Mouse (Mus musculus) A20 (cell line): ENCODE measurements around the gene Zc2hc1b.
"Not testable (repeated sequence)": the region's sequence is repeated elsewhere in the genome, so short reads cannot be mapped to it uniquely, and the experiment has no call there.

Source experiments
- DNase-seq: peaks from one replicate; pipeline ENCODE4 v3.0.0-alpha.2; 2011; ENCODE audit warnings: low read depth, low spot score

The Zc2hc1b gene

GRCm38 (mm10) chr10:13177973-13178624, at the start of gene Zc2hc1b:
TSS of gene Zc2hc1b (minus strand) at chr10:13178023.
- DNase-seq = no peak

GRCm38 (mm10) chr10:13225377-13226063, 47.7 kb upstream of the Zc2hc1b start:
- DNase-seq = no peak

DNA sequence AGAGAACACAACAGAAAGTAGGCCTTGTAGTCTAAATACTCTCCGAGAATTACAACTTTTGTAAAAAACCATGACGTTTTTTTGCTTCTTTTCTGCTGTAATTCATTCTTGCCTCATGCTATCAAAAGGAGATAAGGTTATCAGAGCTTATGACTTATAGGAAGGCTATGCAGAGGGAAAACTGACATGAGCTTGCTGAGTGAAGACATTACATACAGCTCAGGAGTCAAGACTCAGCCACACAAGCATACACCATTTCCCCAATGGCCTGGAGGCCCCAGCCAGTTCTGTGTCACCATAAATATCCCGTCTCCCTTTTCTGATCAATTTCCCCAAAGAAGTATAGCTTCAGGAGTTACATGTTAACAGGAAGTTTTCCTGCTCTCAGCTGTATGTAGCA, 44.3 kb upstream of the Zc2hc1b start:
- DNase-seq = no peak

- DNase-seq = no peak
Measured at GRCm38 (mm10) chr10:13220061-13220460, 42.2 kb upstream of the Zc2hc1b start.

- no peak for DNase-seq
Measured at GRCm38 (mm10) chr10:13213956-13214355, 36.1 kb upstream of the Zc2hc1b start.

DNA sequence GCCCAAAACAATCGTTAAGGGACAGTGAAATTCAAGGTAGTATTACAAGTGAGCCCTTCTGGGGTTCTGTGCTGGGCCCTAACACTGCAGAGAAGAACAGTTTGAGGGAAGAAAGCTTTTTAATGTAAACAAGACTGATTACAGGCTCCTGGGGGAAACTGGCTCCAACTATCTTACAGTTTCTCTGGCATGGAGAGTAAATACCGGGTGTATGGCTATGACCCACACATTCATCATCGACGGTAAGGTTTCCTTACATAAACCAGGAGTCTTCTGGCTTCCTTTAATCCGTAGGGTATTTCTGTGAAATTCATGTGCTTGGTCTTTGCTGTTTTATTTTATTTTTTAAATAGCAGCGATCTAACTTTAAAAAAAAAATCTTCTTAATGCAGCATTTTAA, 35.0 kb upstream of the Zc2hc1b start:
- DNase-seq = no peak

DNA sequence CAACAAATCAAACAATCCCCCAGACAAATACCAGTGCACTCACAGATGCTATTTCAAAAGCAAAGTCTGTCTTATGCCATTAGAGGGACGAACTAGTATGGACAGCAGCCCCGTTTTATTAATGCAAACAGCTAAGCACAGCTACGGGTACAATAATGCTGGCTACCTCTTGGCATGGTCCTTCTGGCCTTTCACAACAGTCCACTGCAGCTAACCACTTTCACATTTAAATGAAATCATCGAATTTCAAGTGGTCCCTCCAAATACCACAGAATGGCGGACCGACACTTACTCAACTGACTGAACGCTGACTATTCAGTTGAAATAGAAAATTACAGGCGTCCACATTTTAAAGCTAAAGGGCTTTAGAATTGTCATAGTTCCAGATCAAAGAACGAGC, 34.5 kb upstream of the Zc2hc1b start:
- no peak for DNase-seq

DNA sequence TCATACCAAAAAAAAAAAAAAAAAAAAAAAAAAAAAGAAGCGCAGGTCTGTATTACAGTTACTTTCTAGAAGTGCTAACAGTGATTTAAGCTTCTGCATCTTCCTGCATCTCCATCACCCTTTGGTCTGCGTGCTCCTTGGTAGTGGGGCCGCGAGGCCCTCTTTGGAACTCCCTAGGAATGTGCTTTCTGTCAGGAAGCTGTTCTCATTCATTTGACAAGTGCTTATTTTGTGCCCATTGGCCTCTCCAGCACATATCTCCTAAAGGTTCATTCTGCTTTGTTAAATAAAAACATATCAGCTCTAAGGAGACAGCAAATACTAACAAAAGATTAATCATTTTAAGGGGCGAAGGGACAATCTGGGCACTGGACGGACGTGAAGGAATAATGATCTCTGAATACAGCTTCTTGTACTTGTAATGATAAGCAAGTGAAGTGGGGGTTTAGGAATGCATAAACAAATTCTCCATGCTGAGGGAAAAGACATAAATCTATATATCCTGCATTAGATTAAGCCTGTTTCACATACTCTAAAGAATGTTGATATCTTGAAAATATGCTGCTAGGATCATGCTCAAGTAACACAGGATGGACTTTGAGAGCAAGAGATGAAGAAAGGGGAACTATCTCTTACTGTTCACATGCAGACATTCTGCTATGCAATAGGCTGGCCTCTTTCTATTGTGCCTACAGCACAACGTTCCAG, 32.3 kb upstream of the Zc2hc1b start:
- no peak for DNase-seq

- no peak for DNase-seq
Measured at GRCm38 (mm10) chr10:13209506-13209905, 31.7 kb upstream of the Zc2hc1b start.

DNA sequence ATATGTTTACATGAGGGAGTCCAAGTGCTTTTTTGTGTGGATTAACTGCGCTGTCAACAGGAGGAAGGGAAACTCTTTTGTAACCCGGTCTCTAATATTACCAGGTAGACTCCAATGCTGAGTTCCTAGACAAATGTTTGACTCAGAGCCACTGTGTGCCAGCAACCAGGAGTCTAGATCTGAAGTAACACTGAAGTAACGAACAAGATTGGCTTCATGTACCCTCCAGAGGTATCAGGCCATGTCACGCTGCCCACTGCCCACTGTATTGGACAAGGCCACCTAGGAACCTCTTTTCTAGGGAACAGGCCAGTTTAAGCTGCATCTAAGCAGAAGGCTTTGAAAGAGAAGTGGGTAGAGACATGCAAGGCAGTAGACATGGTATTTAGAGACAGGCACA, 31.2 kb upstream of the Zc2hc1b start:
- DNase-seq = no peak

DNA sequence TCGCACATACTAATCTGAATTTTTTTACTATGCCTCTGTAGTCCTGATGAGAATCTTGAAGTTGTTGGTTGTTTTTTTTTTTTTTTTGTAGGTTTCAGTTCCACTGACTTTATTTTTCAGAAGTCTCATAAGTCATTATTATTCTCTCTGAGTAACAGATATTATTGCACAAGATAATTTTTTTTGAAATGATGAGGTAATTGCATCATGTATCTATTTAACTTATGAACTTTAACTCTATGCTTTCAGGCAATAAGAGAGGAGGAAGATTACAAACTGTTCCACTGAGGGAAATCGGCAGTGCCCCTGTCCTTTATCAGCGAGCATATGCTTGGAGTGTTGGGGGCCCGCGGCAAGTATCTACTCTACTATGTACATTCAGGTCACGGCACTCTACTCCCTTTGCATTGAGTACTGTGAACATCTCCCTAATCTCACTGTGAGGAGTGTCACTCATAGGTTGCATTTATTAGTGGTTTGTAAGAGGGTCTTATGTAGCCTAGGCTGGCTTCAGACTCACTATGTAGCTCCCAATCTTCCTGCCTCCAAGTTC, 24.0 kb upstream of the Zc2hc1b start:
- DNase-seq = no peak

DNA sequence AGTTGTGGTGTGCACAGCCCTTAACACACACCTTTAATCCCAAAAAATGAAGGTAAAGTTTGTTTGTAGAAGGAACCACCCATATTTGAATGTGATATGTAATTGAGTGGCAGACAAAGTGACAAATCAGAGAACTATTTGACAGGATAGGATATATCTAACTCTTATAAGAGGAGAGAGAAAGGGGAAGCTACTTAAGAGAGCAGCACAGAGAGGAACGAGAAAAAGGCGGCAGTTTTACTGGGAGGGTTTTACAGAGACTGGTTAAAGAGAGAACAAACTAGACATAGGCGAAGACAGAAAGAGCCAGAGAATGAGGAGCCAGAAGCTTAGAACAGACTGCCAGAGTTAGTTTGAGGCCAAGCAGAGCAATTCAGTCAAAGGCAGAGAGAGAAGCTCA, 23.0 kb upstream of the Zc2hc1b start:
- no peak for DNase-seq

GRCm38 (mm10) chr10:13199234-13199633, 21.4 kb upstream of the Zc2hc1b start:
- DNase-seq = no peak

DNA sequence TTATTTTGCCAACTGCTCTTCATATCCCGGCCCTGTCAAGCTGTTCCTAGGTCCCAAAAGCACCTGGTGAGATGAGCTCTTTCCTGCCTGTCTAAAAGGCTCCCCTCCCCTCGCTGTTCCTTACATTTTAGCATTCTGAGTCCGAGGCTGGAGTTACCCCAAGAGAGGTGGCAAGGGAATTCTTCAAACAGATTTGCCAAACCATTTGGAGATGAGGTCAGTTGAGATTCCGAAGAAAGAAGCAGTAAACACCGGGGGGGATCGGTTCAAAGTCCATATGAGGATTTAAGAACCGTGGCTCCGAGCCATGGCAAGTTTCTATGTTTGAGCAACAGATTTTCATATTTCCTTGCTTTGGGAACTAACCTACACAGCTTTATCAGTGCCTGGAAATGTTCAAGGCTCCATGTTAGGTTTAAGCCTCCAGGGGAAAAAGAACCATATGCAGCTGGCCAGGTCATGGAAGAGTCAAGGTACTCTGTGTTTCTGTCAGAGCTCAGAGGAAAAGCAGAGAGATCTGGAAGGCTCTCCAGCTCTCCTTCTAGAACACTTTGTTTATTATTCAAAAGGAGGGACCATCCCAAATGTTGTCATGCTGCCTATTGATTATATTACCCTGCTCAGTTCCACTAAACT, 19.2 kb upstream of the Zc2hc1b start:
- DNase-seq = no peak

DNA sequence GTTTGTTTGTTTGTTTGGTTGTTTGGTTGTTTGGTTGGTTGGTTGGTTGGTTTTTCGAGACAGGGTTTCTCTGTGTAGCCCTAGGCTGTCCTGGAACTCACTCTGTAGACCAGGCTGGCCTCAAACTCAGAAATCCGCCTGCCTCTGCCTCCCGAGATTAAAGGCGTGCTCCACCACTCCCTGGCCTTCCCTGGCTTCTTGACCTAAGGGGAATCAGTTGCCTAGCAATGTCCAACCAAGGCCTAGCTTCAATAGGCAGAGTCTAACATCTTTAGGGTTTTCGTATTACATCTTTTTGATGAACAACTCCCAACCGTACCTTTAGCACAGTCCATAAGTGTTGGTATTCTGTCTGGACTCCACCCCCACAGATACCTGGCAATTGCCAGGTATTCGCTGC, 15.7 kb upstream of the Zc2hc1b start:
- not testable (repeated sequence) for DNase-seq

GRCm38 (mm10) chr10:13192731-13193351, 15.0 kb upstream of the Zc2hc1b start, which contains the start of gene Ltv1:
TSS of gene Ltv1 (minus strand) at chr10:13193168.
- DNase-seq = peak; percentile 96

DNA sequence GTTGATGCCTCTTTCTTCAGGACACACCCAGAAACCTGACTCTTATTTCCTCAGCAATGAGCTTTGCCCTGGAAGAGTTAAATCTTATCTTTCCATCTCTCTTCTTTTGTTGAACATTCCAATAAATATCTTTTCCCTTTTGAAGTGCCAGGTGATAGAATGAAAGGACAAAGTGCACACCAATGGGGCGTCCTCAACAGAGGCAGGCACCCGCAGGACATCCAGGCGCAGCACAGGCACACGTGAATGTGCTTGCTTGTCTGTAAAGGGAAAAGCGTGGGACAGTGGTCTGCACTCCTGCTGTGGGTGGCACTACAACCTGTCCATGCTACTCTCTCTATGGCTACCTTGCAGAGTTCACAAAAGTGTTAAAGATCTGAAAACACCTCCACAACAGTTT, 12.1 kb upstream of the Zc2hc1b start:
- DNase-seq = no peak

DNA sequence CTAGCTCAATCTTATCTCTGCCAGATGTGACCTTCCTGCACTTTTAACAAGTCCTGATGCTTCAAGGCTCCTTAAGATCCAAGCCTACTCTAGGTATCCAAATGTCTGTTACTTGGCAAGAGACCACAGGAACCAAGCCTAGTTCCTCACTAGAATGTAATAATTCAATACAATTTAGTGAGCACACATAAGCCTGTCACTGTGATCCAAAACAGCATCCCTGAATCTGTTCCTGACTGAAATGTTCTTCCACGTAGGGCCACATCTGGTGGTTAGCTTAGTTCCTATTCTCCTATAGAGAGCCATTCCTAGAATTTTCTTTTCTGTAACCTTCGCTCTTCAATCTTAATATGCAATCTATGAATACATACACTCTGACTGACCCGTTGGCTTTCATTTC, 8.9 kb upstream of the Zc2hc1b start:
- DNase-seq = no peak

DNA sequence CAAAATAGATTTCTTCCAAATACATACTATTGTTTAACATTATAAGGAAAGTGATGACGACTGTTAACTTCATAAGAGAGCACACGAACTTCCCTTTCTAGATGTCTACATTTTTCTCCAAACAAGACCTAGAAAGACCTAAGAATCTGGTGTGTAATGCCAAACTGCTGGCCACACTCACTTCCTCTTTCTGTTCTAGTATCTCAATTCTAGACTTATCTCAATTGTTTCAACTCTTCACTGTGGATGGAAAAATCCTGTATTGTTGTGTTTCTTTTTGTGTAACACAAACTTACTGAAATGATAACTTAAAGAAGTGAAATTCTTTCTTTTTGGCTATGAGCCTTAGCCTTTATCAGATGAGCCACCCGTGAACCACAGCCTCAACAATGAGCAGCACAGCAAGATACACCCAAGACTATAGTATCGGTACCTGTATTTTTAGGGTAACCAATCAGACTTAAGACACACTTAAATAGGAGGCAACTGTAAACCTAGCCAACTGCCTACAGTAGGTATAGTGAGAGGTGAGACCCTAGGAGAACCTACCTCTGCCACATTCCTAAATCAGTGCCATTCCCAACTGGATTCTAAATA, 6.4 kb upstream of the Zc2hc1b start:
- peak; percentile 57 for DNase-seq

GRCm38 (mm10) chr10:13180211-13180610, 2.4 kb upstream of the Zc2hc1b start:
- DNase-seq = no peak

- DNase-seq = no peak
Measured at GRCm38 (mm10) chr10:13175866-13176265, 2.0 kb downstream of the Zc2hc1b start.
